Mouse (Mus musculus) cortical plate, adult 2 months (tissue): Measurements from ENCODE around the gene Gpr176.

Experiments
- CTCF ChIP-seq: fragments of 200-500 bp; IDR thresholded peaks from 2 replicates; pipeline ENCODE4 v1.5.1; 2011; ENCODE audit warnings: mild to moderate bottlenecking, control low read depth, low read length; ENCODE audit not compliant: insufficient read depth; ENCODE audit errors: extremely low read depth
- POLR2A ChIP-seq: fragments of 200-500 bp; IDR thresholded peaks from 2 replicates; pipeline ENCODE4 v1.6.1; 2011; ENCODE audit warnings: mild to moderate bottlenecking, low read length, control low read depth; ENCODE audit not compliant: insufficient read depth; ENCODE audit errors: extremely low read depth

DNA sequence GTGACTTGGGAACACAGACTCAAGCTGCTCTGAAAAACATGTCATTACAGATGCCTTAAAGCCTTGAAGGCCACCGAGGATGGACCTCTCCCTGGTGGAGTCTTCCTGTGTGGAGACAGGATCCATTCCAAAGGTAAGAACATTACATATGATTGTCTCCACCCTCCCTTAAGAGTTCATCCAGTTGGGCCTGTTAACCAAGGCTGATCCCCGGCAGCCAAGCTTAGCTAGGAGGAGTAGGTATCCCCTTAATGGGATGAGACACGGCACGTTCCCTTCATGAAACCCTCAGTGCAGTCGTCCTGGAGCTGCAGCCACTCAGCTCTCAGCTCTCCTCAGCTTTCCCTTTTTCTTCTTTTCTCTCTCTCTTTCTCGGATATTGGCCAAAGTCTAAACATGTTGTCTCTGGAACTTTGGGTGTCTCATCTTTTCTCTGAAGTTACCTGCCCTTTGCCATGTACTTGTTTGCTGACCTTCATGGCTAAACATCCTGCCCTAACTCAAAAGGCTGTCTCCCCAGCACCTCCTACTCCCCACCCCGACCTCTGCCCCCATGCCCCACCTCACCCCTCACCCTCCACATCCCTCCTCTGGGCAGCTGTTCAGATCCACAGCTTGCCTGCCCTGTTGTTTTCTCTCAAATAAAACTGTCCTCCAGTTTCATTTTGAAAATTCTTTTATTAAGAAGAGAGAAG lies 67.2 kb downstream of the Gpr176 start:
- TF ChIP-seq CTCF (no peak), POLR2A (no peak)
